Mouse (Mus musculus) CH12.LX (cell line): ENCODE measurements around the gene Ctsl. TPM values are rescaled to one million over a fixed set of nuclear protein-coding genes. Genes with fewer than 3 reads are reported as not detected.

ENCODE experiments used
- DNase-seq: peaks from one replicate; pipeline ENCODE4 v3.0.0-alpha.2; 2013; ENCODE audit errors: extremely low read depth
- H3K27ac ChIP-seq: 2 replicates; pipeline ENCODE4 v1.5.1; 2012; ENCODE audit warnings: low read depth, mild to moderate bottlenecking, control low read depth, moderate library complexity; ENCODE audit not compliant: insufficient read depth
- H3K27me3 ChIP-seq: replicated peaks from 2 replicates; pipeline ENCODE3; 2012; ENCODE audit warnings: inconsistent platforms
- H3K36me3 ChIP-seq, 2 experiments: replicated peaks in 1 of 2; 2 replicates each; pipeline versions ENCODE3 to v1.6.1; 2012; ENCODE audit warnings: inconsistent platforms in 1 of 2, low read length in 1 of 2, mild to moderate bottlenecking in 1 of 2, mixed read lengths in 1 of 2, moderate library complexity in 1 of 2; ENCODE audit not compliant: control insufficient read depth in 1 of 2, insufficient read depth in 1 of 2
- H3K4me1 ChIP-seq, 2 experiments: 2 replicates each; pipeline ENCODE4 v1.6.1; 2012; ENCODE audit warnings: inconsistent platforms in 1 of 2, moderate library complexity in 1 of 2; ENCODE audit not compliant: insufficient read depth in 2 of 2, control insufficient read depth in 1 of 2
- H3K4me2 ChIP-seq: 2 replicates; pipeline ENCODE4 v1.6.1; 2012; ENCODE audit warnings: low read depth, mild to moderate bottlenecking, control low read depth; ENCODE audit not compliant: poor library complexity, insufficient read depth, severe bottlenecking
- H3K4me3 ChIP-seq, 3 experiments: fragments of 150-350 bp in 1 of 3; sonication (generic) in 1 of 3; replicated peaks in 1 of 3; 2 replicates each; pipeline versions ENCODE3 to v1.5.1; 2011 to 2012; ENCODE audit warnings: low read depth in 2 of 3, low read length in 2 of 3, mild to moderate bottlenecking in 2 of 3, moderate library complexity in 2 of 3, control low read depth in 1 of 3, improper control_type of control experiment in 1 of 3, inconsistent platforms in 1 of 3, mixed read lengths in 1 of 3; ENCODE audit not compliant: poor library complexity in 1 of 3
- H3K79me2 ChIP-seq: replicated peaks from 2 replicates; pipeline ENCODE4 v1.6.1; 2012; ENCODE audit warnings: mild to moderate bottlenecking, moderate library complexity; ENCODE audit not compliant: control insufficient read depth, poor library complexity, insufficient read depth, severe bottlenecking; ENCODE audit errors: extremely low read depth
- H3K9ac ChIP-seq: 2 replicates; pipeline ENCODE4 v1.6.1; 2012; ENCODE audit warnings: low read depth, mild to moderate bottlenecking, control low read depth, moderate library complexity; ENCODE audit not compliant: insufficient read depth
- H3K9me3 ChIP-seq: replicated peaks from 2 replicates; pipeline ENCODE3; 2012; ENCODE audit warnings: low read length, inconsistent platforms, mixed read lengths
- BHLHE40 ChIP-seq: IDR thresholded peaks from 2 replicates; pipeline ENCODE4 v1.6.1; 2011; ENCODE audit warnings: mild to moderate bottlenecking, low read depth, low read length, improper control_type of control experiment
- CHD1 ChIP-seq: IDR thresholded peaks from 2 replicates; pipeline ENCODE4 v1.6.1; 2012; ENCODE audit warnings: low read depth, low read length, improper control_type of control experiment, inconsistent platforms
- E2F4 ChIP-seq: IDR thresholded peaks from 2 replicates; pipeline ENCODE4 v1.6.1; 2011; ENCODE audit warnings: low read depth, low read length, improper control_type of control experiment; ENCODE audit not compliant: insufficient replicate concordance
- EP300 ChIP-seq: IDR thresholded peaks from 2 replicates; pipeline ENCODE4 v1.6.1; 2011; ENCODE audit warnings: low read length, improper control_type of control experiment
- GABPA ChIP-seq: IDR thresholded peaks from 2 replicates; pipeline ENCODE4 v1.6.1; 2012; ENCODE audit warnings: low read depth, low read length, improper control_type of control experiment, inconsistent platforms; ENCODE audit not compliant: insufficient replicate concordance
- IRF4 ChIP-seq: IDR thresholded peaks from 2 replicates; pipeline ENCODE4 v1.6.1; 2014; ENCODE audit warnings: low read depth, mild to moderate bottlenecking, inconsistent platforms, low read length, improper control_type of control experiment
- MAFK ChIP-seq: IDR thresholded peaks from 2 replicates; pipeline ENCODE4 v1.6.1; 2011; ENCODE audit warnings: low read length, improper control_type of control experiment; ENCODE audit not compliant: insufficient replicate concordance
- MXI1 ChIP-seq: IDR thresholded peaks from 2 replicates; pipeline ENCODE4 v1.6.1; 2011; ENCODE audit warnings: mild to moderate bottlenecking, low read depth, low read length, improper control_type of control experiment
- MYC ChIP-seq: IDR thresholded peaks from 2 replicates; pipeline ENCODE4 v1.6.1; 2011; ENCODE audit warnings: low read depth, mild to moderate bottlenecking, improper control_type of control experiment, low read length
- NRF1 ChIP-seq: IDR thresholded peaks from 2 replicates; pipeline ENCODE4 v1.6.1; 2014; ENCODE audit warnings: low read depth, mild to moderate bottlenecking, inconsistent platforms, low read length, improper control_type of control experiment, moderate library complexity
- PAX5 ChIP-seq: IDR thresholded peaks from 2 replicates; pipeline ENCODE4 v1.6.1; 2012; ENCODE audit warnings: low read length, inconsistent platforms, mixed read lengths
- POLR2A ChIP-seq: IDR thresholded peaks from 2 replicates; pipeline ENCODE4 v1.6.1; 2011; ENCODE audit warnings: low read depth, mild to moderate bottlenecking, improper control_type of control experiment, low read length
- POLR2AphosphoS2 ChIP-seq: IDR thresholded peaks from 2 replicates; pipeline ENCODE4 v1.6.1; 2011; ENCODE audit warnings: low read depth, low read length, improper control_type of control experiment
- RAD21 ChIP-seq: IDR thresholded peaks from 2 replicates; pipeline ENCODE4 v1.6.1; 2011; ENCODE audit warnings: low read depth, mild to moderate bottlenecking, low read length, improper control_type of control experiment, moderate library complexity
- TBP ChIP-seq: conservative IDR thresholded peaks from 2 replicates; pipeline ENCODE4 v1.6.1; 2011; ENCODE audit warnings: low read depth, low read length, improper control_type of control experiment
- TCF12 ChIP-seq: IDR thresholded peaks from 2 replicates; pipeline ENCODE4 v1.6.1; 2014; ENCODE audit warnings: low read depth, mild to moderate bottlenecking, inconsistent platforms, low read length, improper control_type of control experiment
- UBTF ChIP-seq: IDR thresholded peaks from 2 replicates; pipeline ENCODE4 v1.6.1; 2012; ENCODE audit warnings: low read depth, mild to moderate bottlenecking, inconsistent platforms, low read length, improper control_type of control experiment, moderate library complexity
- USF2 ChIP-seq: conservative IDR thresholded peaks from 2 replicates; pipeline ENCODE4 v1.6.1; 2011; ENCODE audit warnings: low read depth, low read length, improper control_type of control experiment
- ZMIZ1 ChIP-seq: IDR thresholded peaks from 2 replicates; pipeline ENCODE4 v1.6.1; 2012; ENCODE audit warnings: low read depth, mild to moderate bottlenecking, inconsistent platforms, low read length, improper control_type of control experiment
- ZNF384 ChIP-seq: IDR thresholded peaks from 2 replicates; pipeline ENCODE4 v1.6.1; 2012; ENCODE audit warnings: low read depth, low read length, improper control_type of control experiment, inconsistent platforms
- dilution Hi-C: fragments of 300-500 bp; cut with MboI; formaldehyde crosslinking; loops from 2 replicates; pipeline ENCODE4 v1.14.3; 2020; ENCODE audit warnings: low sequenced_read_pairs; ENCODE audit not compliant: extremely low pct_unique_long_range_greater_than_20kb, extremely low pct_ligation_motif_present
- in situ Hi-C: fragments of 300-500 bp; cut with MboI; formaldehyde crosslinking; loops from 3 replicates; pipeline ENCODE4 v1.14.3; 2019; ENCODE audit warnings: low sequenced_read_pairs, low pct_ligation_motif_present, low pct_unique_long_range_greater_than_20kb, mixed read lengths
- polyA plus RNA-seq: library from polyadenylated mRNA; unstranded; fragments of >175 nt; gene quantifications from 2 replicates; pipeline ENCODE4 v1.2.1, GENCODE M21; 2012; ENCODE audit warnings: low read depth; ENCODE audit not compliant: insufficient read length
- total RNA-seq, 2 experiments: library from RNA; depleted of rRNA; stranded (reverse); fragments of 300-350 nt in 1 of 2; fragments of >200 nt in 1 of 2; gene quantifications; 2 replicates each; pipeline ENCODE4 v1.2.3; 2012 to 2014

Ctsl gene
- total and polyA plus RNA-seq, 3 experiments, result 0.89 to 6.5 (median 4.6) TPM

GRCm38 (mm10) chr13:64412752-64413257 lies 42.1 kb upstream of the Ctsl start:
- H3K79me2 ChIP-seq, result no peaks in the 10 kb centered on the region
- TF ChIP-seq POLR2A, result no peak
- no peak for TF ChIP-seq CHD1
- no peak for TF ChIP-seq USF2
- no peak for TF ChIP-seq IRF4
- no peak for TF ChIP-seq MAFK
- TF ChIP-seq GABPA, result no peak
- TF ChIP-seq RAD21, result no peak
- no peak for TF ChIP-seq NRF1
- TF ChIP-seq PAX5, result no peak
- TF ChIP-seq ZMIZ1, result no peak
- no peak for TF ChIP-seq MYC
- TF ChIP-seq ZNF384, result no peak
- TF ChIP-seq EP300, result no peak
- no peak for TF ChIP-seq UBTF
- no peak for TF ChIP-seq TCF12
- no peak for TF ChIP-seq MXI1
- no peak overlapping the region for H3K27ac ChIP-seq
- H3K36me3 ChIP-seq, result no peaks in the 10 kb centered on the region
- peaks cover 3% of the 10 kb centered on the region for H3K9me3 ChIP-seq
- no peak overlapping the region for H3K4me2 ChIP-seq
- DNase-seq, result no peak
- dilution Hi-C loops, result no loop called here
- no peak overlapping the region for H3K4me3 ChIP-seq
- peaks cover 0 to 13% of the 10 kb centered on the region in 2 experiments; a peak in 2 of 4 replicates for H3K4me1 ChIP-seq
- in situ Hi-C loops, result no loop called here
- H3K9ac ChIP-seq, result no peak overlapping the region
- no peaks in the 10 kb centered on the region for H3K27me3 ChIP-seq

GRCm38 (mm10) chr13:64411282-64411681 lies 40.6 kb upstream of the Ctsl start:
- H3K4me1 ChIP-seq, result peaks cover 0 to 17% of the 10 kb centered on the region in 2 experiments; a peak in 2 of 4 replicates
- no peak overlapping the region for H3K9ac ChIP-seq
- H3K4me2 ChIP-seq, result no peak overlapping the region
- DNase-seq, result no peak
- no peak overlapping the region for H3K27ac ChIP-seq
- no peaks in the 10 kb centered on the region for H3K36me3 ChIP-seq
- no peak overlapping the region for H3K4me3 ChIP-seq
- dilution Hi-C loops, result no loop called here
- TF ChIP-seq MAFK (no peak), E2F4 (no peak), POLR2AphosphoS2 (no peak), IRF4 (no peak), NRF1 (no peak), BHLHE40 (no peak), TBP (no peak), TCF12 (no peak), GABPA (no peak), POLR2A (no peak), EP300 (no peak)
- TF ChIP-seq, all 38 proteins: peak for 0
- no peaks in the 10 kb centered on the region for H3K79me2 ChIP-seq
- in situ Hi-C loops, result no loop called here
- H3K27me3 ChIP-seq, result no peaks in the 10 kb centered on the region
- peaks cover 3% of the 10 kb centered on the region for H3K9me3 ChIP-seq
